Mouse (Mus musculus) E14TG2a.4 (cell line): ENCODE data around the gene Sfn.

Experiments used
- CTCF ChIP-seq: conservative IDR thresholded peaks from 2 replicates; pipeline ENCODE4 v1.5.1; 2014; ENCODE audit warnings: low read length
- NANOG ChIP-seq: IDR thresholded peaks from 2 replicates; pipeline ENCODE4 v1.6.1; 2014; ENCODE audit warnings: borderline replicate concordance, low read length, mixed read lengths
- POU5F1 ChIP-seq: IDR thresholded peaks from 2 replicates; pipeline ENCODE4 v1.6.1; 2014; ENCODE audit warnings: low read length, borderline replicate concordance

DNA sequence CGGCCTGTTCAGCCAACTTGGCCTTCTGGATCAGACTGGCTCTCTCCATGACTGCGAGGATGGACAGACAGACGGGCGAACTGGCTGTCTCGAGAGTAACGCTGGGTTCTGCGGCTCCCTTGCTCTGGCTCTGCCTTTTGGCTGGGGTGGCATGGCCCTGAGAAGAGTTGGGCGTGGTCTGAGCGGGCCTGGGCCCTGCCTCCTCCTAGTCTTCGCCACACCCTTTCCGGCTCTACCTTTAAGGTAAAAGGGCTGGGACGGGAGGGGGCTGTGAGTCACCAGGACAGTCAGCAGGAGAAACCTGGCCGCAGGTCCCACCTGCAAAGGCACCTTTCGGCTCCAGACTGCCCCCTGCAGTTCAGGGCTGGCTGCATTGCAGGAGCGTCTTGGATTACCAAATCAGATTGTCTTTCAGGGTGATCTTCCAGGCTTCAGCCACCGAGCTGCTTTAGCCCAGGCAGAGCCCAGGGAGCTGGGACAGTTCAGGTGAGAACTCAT is at the start of gene Sfn:
- peak; percentile 52 for TF ChIP-seq CTCF
- TF ChIP-seq POU5F1 = no peak
- TF ChIP-seq NANOG = no peak
